Mouse (Mus musculus) kidney, postnatal 14 days (tissue): Measurements from ENCODE around the gene Gm10721.
"Not testable (repeated sequence)": the region's sequence is repeated elsewhere in the genome, so short reads cannot be mapped to it uniquely, and the experiment has no call there.

Experiments used
- DNase-seq: peaks from one replicate; pipeline ENCODE4 v3.0.0; 2022; ENCODE audit warnings: mixed read lengths

Gm10721 gene

DNA sequence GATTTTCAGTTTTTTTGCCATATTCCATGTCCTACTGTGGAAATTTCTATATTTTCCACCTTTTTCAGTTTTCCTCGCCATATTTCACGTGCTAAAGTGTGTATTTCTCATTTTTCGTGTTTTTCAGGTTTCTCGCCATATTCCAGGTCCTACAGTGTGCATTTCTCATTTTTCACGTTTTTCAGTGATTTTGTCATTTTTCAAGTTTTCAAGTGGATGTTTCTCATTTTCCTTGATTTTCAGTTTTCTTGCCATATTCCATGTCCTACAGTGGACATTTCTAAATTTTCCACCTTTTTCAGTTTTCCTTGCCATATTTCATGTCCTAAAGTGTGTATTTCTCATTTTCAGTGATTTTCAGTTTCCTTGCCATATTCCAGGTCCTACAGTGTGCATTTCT, 13.2 kb downstream of the Gm10721 start:
- DNase-seq: peak; percentile 60

DNA sequence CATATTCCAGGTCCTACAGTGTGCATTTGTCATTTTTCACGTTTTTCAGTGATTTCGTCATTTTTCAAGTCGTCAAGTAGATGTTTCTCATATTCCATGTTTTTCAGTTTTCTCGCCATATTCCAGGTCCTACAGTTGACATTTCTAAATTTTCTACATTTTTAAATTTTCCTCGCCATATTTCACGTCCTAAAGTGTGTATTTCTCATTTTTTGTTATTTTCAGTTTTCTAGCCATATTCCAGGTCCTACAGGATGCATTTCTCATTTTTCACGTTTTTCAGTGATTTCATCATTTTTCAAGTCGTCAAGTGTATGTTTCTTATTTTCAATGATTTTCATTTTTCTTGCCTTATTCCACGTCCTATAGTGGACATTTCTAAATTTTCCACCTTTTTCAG, 13.8 kb downstream of the Gm10721 start:
- peak; percentile 69 for DNase-seq

DNA sequence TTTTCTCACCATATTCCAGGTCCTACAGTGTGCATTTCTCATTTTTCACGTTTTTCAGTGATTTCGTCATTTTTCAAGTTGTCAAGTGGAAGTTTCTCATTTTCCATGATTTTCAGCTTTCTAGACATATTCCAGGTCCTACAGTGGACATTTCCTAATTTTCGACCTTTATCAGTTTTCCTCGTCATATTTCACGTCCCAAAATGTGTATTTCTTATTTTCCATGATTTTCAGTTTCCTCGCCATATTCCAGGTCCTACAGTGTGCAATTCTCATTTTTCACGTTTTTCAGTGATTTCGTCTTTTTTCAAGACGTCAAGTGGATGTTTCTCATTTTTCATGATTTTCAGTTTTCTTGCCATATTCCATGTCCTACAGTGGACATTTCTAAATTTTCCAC, 14.3 kb downstream of the Gm10721 start:
- peak; percentile 36 for DNase-seq

DNA sequence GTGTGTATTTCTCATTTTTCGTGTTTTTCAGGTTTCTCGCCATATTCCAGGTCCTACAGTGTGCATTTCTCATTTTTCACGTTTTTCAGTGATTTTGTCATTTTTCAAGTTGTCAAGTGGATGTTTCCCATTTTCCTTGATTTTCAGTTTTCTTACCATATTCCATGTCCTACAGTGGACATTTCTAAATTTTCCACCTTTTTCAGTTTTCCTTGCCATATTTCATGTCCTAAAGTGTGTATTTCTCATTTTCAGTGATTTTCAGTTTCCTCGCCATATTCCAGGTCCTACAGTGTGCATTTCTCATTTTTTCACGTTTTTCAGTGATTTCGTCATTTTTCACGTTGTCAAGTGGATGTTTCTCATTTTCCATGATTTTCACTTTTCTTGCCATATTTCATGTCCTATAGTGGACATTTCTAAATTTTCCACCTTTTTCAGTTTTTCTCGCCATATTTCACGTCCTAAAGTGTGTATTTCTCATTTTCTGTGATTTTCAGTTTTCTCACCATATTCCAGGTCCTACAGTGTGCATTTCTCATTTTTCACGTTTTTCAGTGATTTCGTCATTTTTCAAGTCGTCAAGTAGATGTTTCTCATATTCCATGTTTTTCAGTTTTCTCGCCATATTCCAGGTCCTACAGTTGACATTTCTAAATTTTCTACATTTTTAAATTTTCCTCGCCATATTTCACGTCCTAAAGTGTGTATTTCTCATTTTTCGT, 16.5 kb downstream of the Gm10721 start:
- DNase-seq: peak; percentile 69

GRCm38 (mm10) chr9:3030677-3031318, 17.9 kb downstream of the Gm10721 start:
- DNase-seq: peak; percentile 58

- not testable (repeated sequence) for DNase-seq
Measured at GRCm38 (mm10) chr9:3034299-3034698, 21.4 kb downstream of the Gm10721 start, which contains the start of gene Gm17535. TSS of gene Gm17535 (plus strand) at chr9:3034599.

DNA sequence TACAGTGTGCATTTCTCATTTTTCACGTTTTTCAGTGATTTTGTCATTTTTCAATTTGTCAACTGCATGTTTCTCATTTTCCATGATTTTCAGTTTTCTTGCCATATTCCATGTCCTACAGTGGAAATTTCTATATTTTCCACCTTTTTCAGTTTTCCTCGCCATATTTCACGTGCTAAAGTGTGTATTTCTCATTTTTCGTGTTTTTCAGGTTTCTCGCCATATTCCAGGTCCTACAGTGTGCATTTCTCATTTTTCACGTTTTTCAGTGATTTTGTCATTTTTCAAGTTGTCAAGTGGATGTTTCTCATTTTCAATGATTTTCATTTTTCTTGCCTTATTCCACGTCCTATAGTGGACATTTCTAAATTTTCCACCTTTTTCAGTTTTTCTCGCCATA, 23.6 kb downstream of the Gm10721 start, which contains the start of gene Gm10715:
Gm10715 (plus strand) TSS at position 301 of the 400 bp plus-strand sequence.
- not testable (repeated sequence) for DNase-seq

DNA sequence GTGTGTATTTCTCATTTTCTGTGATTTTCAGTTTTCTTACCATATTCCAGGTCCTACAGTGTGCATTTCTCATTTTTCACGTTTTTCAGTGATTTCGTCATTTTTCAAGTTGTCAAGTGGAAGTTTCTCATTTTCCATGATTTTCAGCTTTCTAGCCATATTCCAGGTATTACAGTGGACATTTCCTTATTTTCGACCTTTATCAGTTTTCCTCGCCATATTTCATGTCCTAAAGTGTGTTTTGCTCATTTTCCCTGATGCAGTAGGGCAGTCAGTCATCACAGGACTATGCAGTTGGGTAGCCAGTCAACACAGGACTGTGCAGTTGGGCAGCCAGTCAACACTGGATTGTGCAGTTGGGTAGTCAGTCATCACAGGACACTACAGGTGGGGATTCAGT, 25.2 kb downstream of the Gm10721 start:
- not testable (repeated sequence) for DNase-seq
